ENCODE assay signal across 9 mouse cellular contexts in the genomic region with DNA sequence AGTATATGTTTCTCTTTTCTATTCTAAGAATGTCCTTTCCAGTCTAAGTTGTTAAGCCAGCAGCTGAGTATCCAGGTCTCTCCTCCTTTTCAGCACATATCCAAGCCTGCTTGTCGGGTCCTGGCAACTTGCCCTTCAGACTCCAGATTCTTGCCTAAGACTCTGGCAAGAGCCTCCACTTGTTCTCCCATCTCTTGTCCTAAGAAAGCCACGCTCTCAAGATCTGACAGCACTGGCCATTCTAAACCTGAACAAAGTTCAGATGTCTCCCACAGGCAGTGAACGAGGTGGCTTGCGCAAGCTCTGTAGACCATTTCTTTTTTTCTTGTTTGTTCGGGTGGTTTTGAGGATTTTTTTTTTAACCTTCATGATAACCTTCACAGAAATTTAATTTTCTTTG.
A peak's percentile ranks its signal among the peaks of the same experiment; 100 is the strongest.
DNase-seq lines count a peak whose midpoint lies in the region; ATAC-seq and TF ChIP-seq lines count a peak whose summit lies in the region.
"Had no signal": no experiment of that assay in that cellular context is flagged by ENCODE, and none has a peak within 500 bp of the region (broad histone marks: within the 10 kb centered on the region; RNA-seq: fewer than 3 reads in every experiment).

No protein-coding gene starts in this region.

- H3K4me3 ChIP-seq in kidney, embryonic 16.5 days (ENCODE audit: low read length), result no peak overlapping the region
- H3K4me3 ChIP-seq in lung, embryonic 16.5 days (ENCODE audit: low read length), result no peak overlapping the region
- H3K4me3 ChIP-seq in hindbrain, embryonic 14.5 days (replicated peaks; ENCODE audit: low read length), result no peak overlapping the region

- H3K27ac ChIP-seq in kidney, embryonic 16.5 days (ENCODE audit: low read length), result no peak overlapping the region
- peak overlapping the region; percentile 52; the same call in 1 of the 2 replicates for H3K27ac ChIP-seq in lung, embryonic 16.5 days (ENCODE audit: low read length)
- H3K27ac ChIP-seq in hindbrain, embryonic 14.5 days, result no peak overlapping the region
- H3K27ac ChIP-seq: macrophage had no signal

- no peak for TF ChIP-seq CTCF in brain, embryonic 14.5 days (IDR thresholded peaks at IDR 0.05; ENCODE audit: borderline replicate concordance, extremely low read depth, insufficient read depth, insufficient read length)

- peaks cover 14% of the 10 kb centered on the region for H3K4me1 ChIP-seq in kidney, embryonic 16.5 days (ENCODE audit: insufficient read depth, low read length)
- peaks cover 19% of the 10 kb centered on the region for H3K4me1 ChIP-seq in lung, embryonic 16.5 days (replicated peaks; ENCODE audit: control insufficient read depth, insufficient read depth, low read length)
- H3K4me1 ChIP-seq in hindbrain, embryonic 14.5 days (replicated peaks; ENCODE audit: control insufficient read depth, insufficient read depth, low read length), result peaks cover 4% of the 10 kb centered on the region; the same call in 1 of the 2 replicates

- H3K9me3 ChIP-seq in kidney, embryonic 16.5 days (ENCODE audit: low read length), result no peaks in the 10 kb centered on the region
- no peaks in the 10 kb centered on the region for H3K9me3 ChIP-seq in lung, embryonic 16.5 days (ENCODE audit: control insufficient read depth, low read length)
- H3K9me3 ChIP-seq in hindbrain, embryonic 14.5 days (ENCODE audit: control insufficient read depth, low read length), result no peaks in the 10 kb centered on the region

- ATAC-seq in kidney, embryonic 16.5 days (ENCODE audit: low FRiP score, low TSS enrichment), result no peak
- peak; percentile 76 for ATAC-seq in lung, embryonic 16.5 days (ENCODE audit: low read depth)
- no peak for ATAC-seq in hindbrain, embryonic 14.5 days (ENCODE audit: low FRiP score)

- no peaks in the 10 kb centered on the region for H3K36me3 ChIP-seq in kidney, embryonic 16.5 days (ENCODE audit: insufficient read depth, low read length)
- H3K36me3 ChIP-seq in lung, embryonic 16.5 days (ENCODE audit: control insufficient read depth, insufficient read depth, low read length), result no peaks in the 10 kb centered on the region
- no peaks in the 10 kb centered on the region for H3K36me3 ChIP-seq in hindbrain, embryonic 14.5 days (replicated peaks; ENCODE audit: control insufficient read depth, insufficient read depth)

- no peak for TF ChIP-seq POLR2A in brain, embryonic 14.5 days (IDR thresholded peaks at IDR 0.05; ENCODE audit: borderline replicate concordance, extremely low read depth, insufficient read depth, insufficient read length, poor library complexity, severe bottlenecking)

- no peak overlapping the region for H3K9ac ChIP-seq in kidney, embryonic 16.5 days (replicated peaks; ENCODE audit: low read length)
- H3K9ac ChIP-seq in lung, embryonic 16.5 days (ENCODE audit: low read length), result no peak overlapping the region
- H3K9ac ChIP-seq in hindbrain, embryonic 14.5 days, result no peak overlapping the region

- H3K27me3 ChIP-seq in kidney, embryonic 16.5 days (ENCODE audit: insufficient read depth, low read length), result no peaks in the 10 kb centered on the region
- no peaks in the 10 kb centered on the region for H3K27me3 ChIP-seq in lung, embryonic 16.5 days (ENCODE audit: control insufficient read depth, insufficient read depth, low read depth, low read length)
- H3K27me3 ChIP-seq in hindbrain, embryonic 14.5 days (ENCODE audit: control insufficient read depth, insufficient read depth, low read length), result no peaks in the 10 kb centered on the region

- 74% methylated on average over 5 of the region's 5 CpGs for WGBS in kidney, embryonic 16.5 days
- 33% methylated on average over 5 of the region's 5 CpGs for WGBS in lung, embryonic 16.5 days
- WGBS in hindbrain, embryonic 14.5 days, result 88% methylated on average over 5 of the region's 5 CpGs

- peak; percentile 72 for DNase-seq in kidney, adult 18-20 months
- peak; percentile 68 for DNase-seq in brain, embryonic 14.5 days (ENCODE audit: low read depth)
- DNase-seq in heart, postnatal 25 days (ENCODE audit: low spot score), result peak; percentile 65
- DNase-seq in frontal cortex, postnatal 25 days (ENCODE audit: low spot score in 2 of 2), result no peak
- DNase-seq in retina, postnatal 1 day, result no peak
- DNase-seq in hindbrain, embryonic 14.5 days (ENCODE audit: low spot score), result no peak

- H3K4me2 ChIP-seq in kidney, embryonic 16.5 days (replicated peaks; ENCODE audit: low read depth, low read length), result no peak overlapping the region
- no peak overlapping the region for H3K4me2 ChIP-seq in lung, embryonic 16.5 days (ENCODE audit: low read depth, low read length)
- H3K4me2 ChIP-seq in hindbrain, embryonic 14.5 days (replicated peaks), result no peak overlapping the region

- intact Hi-C loops in heart, postnatal 25 days (cut with DNase I), result no loop called here

Comparison
In these comparisons a context has a peak if more than half of its experiments do, and no peak if none do; other contexts are left out.
1. DNase-seq: peak in kidney, adult 18-20 months (single experiment), brain, embryonic 14.5 days (single experiment) and heart, postnatal 25 days (single experiment); none in frontal cortex, postnatal 25 days (0 of 2), retina, postnatal 1 day (single experiment) and hindbrain, embryonic 14.5 days (single experiment).